Mouse (Mus musculus): ENCODE data around the gene Dtx4.

Gene Dtx4

DNA sequence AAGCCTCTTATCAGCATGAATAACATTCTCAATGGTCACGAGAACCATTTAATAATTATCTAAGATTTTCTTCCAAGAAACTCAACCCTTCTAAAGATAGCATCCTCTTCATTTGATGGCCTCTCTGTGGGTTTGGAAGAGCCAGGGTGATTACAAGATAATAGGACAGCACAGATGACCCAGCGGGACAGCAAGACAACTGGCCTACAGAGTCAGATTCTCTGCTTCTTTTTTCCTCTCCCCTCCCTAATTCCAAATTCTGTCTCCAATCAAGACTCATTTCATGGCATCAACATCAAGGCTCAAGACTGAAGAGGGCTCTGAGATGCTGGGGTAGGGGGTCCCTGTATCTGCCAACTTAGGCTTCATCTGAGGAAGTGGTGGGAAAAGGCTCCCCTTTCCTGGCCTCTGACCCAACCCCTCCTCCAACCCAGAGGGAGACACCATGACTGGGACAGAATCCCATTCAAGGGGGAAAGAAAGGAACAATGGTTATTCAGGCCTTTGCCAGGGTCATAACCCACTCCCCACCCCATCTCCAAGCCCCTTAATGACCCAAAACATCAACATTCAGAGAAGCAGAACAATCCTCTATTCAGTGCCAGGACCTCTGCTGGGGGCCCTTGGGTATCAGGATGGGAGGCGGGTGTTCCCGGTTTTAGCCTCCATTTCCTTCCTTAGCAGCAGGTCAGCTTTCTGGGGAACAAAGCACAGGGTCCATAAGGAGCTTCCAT lies 7.6 kb downstream of the Dtx4 start:
- DNase-seq (ENCODE audit: low spot score): no peak

DNA sequence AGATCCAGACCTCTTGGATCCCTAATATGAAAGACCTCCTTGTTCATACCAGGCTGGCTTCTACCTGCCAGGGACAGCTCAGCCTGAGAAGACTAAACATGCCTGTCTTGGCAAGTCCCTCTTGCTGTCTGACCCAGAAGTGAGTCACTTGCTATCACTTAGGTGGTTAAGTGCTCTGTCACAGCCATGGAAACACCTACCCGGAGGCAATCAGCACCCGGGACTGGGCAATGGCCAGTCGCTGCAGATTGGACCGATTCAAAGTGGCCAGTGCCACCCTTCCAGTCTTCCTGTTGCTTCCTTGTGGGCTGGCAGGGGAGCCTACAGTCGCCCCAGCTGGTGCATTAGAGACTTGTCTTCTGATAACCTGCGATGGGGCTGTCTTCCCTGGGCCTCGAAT lies 9.6 kb downstream of the Dtx4 start:
- DNase-seq (ENCODE audit: low spot score): no peak

DNA sequence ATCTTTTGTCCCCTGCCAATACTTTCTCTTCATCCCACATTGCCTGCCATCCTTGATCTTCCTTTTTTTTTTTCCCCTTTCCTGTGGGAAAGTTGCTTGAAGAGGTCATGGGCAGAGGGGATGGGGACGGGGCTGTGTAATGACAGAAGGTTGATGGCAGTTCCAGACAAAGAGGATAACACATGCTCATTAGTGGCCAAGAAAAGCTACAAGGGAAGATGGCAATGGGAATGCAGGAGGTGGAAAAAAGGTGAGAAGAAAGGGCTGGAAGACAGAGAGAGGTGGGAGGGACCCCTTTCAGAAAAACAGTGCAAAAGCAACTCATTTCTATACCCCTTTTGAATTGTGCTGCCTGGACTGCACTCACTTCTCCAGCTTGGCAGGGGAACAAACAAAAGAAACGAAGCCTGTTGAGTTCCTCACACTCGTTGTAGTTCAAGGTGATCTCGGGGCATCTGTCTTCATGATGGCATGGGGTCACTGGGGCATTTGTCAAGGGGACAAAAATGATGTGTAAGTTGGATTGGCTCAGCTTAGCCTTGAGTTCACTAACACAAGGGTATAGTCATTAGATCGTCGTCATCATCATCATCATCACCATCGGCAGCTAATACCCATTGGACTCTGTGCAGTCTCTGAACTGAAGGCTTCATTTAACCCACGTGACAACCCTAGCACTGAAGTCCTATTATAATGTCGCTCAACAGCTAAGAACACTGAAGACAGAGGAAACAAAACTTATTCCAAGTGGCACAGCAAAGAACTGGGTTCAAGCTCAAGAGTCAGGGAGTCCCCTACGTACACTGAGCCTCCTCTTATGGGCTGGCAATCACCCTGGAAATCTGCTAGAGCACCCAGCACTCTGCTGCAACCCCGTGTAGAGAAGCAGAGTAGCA lies 11.3 kb downstream of the Dtx4 start:
- no peak for DNase-seq (ENCODE audit: low spot score)

DNA sequence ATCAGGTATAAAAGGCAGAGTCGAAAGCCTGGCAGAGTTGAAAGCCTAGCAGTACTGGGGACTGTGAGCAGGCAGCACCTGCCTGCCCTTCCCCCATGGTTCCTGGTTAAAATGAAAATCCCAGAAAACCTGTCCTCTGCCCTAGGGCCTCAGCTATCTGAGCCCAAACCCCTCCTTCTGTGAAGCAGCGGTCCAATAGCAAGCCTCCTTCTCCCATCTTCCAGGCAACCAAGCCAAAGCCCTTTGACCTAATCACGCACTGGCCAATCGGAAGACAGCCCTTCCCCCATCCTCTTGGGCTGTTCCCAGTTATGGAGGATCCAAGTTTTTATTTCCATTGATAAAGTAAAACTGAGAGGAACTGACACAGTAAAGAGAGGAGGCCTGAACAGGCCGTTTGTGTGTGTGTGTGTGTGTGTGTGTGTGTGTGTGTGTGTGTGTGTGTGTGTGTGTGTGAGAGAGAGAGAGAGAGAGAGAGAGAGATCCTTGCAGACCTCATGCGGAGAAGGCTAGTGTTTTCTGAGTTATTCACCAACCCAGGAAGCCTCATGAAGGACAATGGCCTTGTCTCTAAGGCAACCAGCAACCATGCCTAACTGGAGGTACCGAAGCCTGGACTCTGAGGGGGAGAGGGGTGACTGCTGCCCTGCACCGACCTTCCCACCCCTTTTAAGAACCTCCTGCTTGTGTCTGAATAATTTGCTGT lies 12.1 kb downstream of the Dtx4 start:
- peak; percentile 65 for DNase-seq (ENCODE audit: low spot score)

GRCm38 (mm10) chr19:12488205-12488966 lies 12.9 kb downstream of the Dtx4 start:
- peak; percentile 76 for DNase-seq (ENCODE audit: low spot score)

DNA sequence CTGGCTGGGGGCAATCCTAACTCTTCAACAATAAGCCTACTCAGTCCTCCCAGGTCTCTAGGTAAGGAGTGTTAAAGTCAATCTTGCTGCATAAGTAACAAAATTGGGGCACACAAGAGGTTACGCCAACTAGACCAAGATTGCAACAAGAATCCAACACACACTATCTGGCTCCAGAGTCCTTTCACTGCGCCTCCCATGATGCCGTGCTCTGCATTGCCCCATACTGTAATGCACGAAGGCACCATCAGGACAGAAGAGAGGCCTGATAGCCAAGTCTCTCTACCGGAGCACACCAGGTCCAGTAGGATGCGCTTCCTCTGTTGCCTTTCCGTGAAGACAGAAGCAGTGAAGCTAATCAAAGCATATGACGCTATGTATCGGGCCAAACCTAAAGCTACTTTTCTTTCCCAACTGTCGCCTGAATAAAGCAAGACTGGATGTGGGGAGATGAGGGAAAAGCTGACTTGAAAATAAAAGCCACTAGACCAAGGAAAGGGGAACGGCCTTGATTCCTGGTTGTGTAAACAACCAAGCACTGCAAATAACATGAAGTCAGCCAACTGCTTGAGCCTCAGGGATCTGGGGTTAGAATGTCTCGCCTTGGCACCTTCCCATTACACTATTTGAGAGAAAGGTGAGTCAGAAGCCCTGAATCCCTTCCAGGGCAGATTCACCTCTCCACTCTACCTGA lies 13.6 kb downstream of the Dtx4 start:
- DNase-seq (ENCODE audit: low spot score): no peak

DNA sequence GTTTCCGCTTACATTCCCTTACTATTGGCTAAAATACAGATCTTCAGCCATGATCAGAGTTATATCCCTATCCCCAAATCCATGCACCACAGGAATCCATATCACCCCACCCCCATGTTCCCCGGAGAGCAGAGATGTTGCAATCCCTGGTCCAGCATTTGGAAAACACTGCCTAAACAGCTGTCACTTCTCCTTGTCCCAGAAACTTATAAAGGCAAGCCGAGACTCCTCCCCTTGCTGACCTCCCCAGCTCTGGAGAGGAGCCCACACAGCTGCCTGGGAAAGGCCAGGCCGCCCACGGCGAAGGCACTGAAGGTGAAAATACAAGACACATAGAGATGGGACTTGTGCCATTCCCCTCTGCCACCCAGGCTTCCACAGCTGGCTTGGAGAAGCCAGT lies 14.4 kb downstream of the Dtx4 start:
- DNase-seq (ENCODE audit: low spot score): peak; percentile 81

GRCm38 (mm10) chr19:12485631-12486030 lies 15.6 kb downstream of the Dtx4 start:
- DNase-seq (ENCODE audit: low spot score): no peak

DNA sequence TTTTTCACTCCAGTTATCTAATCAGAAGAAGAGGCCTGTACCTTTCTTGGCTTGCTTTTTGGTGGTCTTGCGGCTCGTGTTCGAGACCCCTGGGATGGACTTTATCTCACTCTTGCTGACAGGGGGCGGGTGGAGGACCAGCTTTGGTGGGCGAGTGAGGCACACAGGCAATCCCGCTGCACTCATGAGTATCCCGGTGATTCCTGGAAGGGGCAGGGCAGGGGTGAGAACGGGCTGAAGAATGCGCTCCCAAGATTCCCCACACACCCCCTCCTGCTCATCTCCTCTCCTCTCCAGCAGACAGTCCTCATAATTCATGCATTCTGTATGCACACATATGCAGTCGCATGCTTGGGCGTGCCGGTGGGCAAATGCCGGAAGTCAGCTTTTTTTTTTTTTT lies 16.0 kb downstream of the Dtx4 start:
- no peak for DNase-seq (ENCODE audit: low spot score)

DNA sequence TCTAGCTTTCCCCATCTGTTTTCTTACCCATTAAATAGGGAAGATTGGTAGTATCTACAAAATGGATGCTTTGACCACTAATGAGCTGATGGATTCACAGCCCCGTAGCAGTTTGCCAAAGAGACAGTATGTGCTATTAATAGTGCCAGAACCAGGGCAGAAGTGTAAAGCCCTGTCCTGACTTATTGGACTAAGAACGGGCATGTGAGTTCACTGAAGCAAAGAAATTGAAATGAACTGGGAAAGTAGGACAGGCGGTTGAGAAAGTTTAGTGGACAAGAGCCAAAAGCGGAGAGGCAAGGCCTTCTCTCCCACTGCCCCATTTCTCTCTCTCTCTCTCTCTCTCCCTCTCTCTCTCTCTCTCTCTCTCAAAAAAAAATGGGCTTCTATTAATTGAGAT lies 17.0 kb downstream of the Dtx4 start:
- DNase-seq (ENCODE audit: low spot score): no peak

GRCm38 (mm10) chr19:12483782-12484181 lies 17.5 kb downstream of the Dtx4 start:
- DNase-seq (ENCODE audit: low spot score): no peak

GRCm38 (mm10) chr19:12478369-12478768 lies 22.9 kb downstream of the Dtx4 start:
- no peak for DNase-seq (ENCODE audit: low spot score)

GRCm38 (mm10) chr19:12476721-12477270 lies 24.5 kb downstream of the Dtx4 start:
- DNase-seq (ENCODE audit: low spot score): peak; percentile 55

DNA sequence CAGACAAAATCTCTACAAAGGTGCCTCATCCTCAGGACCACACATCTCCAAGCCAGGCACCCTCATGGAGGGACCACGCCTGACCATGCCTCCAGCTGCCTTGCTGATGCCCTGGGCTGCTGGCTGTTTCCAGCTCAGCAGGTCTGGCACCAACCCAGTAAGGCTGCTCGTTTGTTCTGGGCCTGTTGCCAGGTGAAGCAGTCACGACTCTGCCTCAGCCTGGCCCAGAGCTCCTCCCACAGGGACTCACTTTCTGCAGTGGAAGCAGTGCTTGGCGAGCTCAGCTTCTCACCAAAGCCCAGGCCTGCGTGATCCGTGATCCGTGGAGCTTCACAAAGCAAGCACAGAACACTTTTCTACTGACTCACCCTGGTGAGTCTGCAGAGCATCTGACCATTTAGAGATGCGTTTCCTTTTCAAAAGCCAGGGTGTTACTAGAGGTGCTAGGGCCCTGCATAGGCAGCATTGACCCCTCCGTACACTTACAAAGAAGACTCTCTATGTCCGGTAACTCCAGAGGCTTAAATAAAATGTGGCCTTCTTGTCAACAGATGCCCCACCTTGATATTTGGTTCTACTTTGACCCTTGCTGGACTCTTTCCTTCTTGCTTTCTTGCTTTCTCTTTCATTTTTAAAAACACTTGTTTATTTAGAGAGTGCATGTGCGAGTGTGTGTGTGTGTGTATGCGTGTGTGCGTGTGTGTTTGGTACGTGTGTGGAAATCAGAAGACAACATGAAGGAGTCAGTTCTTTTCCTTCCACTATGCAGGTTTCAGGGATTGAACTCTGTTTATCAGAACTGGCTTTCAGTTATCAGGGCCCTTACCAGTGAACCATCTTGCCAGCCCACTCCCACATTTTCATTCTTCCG lies 25.6 kb downstream of the Dtx4 start:
- DNase-seq (ENCODE audit: low spot score): peak; percentile 86

DNA sequence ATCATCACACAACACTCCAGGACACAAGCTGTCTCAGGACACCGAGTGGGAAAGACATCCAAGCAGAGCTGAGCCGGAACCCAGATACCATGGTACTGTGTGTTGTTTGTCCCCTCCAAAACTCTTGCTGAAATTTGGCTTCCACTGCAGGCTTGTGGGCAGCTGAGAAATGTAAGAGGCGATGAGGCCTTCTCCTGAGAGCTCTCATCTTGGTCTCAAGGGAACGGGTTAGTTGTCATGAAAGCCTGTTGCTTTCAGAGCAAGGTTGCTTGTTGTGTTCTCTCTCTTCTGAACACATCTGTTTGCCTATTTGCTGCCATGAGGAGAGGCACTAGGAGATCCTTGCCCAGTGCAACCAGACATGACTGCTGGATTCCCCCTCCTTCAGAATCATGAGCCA lies 27.3 kb downstream of the Dtx4 start:
- no peak for DNase-seq (ENCODE audit: low spot score)

DNA sequence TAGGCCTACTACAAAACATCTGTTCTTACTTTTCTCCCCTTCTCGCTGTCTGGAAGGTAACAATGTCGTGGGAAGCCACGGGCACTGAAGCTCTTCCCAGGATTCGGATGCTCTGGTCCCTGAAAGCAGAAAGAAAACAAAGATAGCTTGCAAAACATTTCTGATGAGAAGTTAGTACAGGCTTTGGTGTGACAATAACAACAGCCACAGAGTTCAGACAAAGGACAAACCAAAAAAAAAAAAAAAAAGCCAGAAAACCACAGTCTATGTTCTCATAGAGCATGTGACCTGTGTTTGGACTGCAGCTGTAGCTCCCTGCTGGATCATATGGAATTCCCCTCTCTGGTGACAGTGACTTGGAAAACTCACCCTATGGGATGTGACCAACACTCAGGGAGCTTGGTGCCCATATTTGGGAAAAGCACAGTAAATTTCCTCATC lies 28.0 kb downstream of the Dtx4 start:
- no peak for DNase-seq (ENCODE audit: low spot score)

- no peak for DNase-seq (ENCODE audit: low spot score)
Observed at GRCm38 (mm10) chr19:12472381-12472976, 28.8 kb downstream of the Dtx4 start.

GRCm38 (mm10) chr19:12471866-12472265 lies 29.4 kb downstream of the Dtx4 start:
- no peak for DNase-seq (ENCODE audit: low spot score)

DNA sequence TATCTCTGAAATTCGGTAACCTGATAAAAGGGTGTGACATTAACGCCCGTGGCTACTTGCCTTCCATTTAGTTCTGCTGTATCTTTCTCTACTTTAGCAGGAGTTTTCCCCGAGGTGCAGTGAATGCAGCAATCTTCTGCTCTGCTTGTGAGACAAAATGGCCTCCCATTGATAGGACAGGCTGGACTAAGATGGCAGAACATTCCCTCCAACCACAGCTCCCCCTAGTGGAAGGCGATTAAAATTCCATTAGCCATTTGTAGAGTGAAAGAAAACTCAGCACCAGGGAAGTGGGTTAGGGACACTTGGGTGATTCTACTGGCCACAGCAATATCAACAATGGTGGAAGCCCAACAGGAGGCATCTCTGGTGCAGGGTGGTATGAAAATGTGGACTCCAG lies 33.8 kb downstream of the Dtx4 start:
- DNase-seq (ENCODE audit: low spot score): no peak

DNA sequence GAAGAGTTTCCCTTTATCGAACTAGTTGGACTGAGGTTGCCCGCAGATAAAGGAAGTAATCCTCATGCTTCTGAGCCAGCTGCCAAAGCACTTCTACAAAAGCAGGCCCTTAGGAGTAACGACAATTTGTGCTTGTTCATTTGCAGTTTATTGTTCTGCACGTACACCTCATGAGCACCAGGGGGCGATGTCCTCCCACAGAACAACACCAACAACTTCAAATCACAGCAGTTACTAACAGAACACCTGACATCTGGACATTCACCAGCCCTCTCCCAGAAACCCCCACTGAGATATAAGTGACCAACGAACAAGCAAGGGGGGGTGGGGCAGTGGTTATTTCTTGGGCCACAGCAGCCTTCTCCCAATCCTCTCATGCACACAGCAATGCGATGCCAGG lies 35.0 kb downstream of the Dtx4 start:
- DNase-seq (ENCODE audit: low spot score): no peak

Data from testis, postnatal 14 days (tissue).